Mouse (Mus musculus) midbrain, postnatal 0 days (tissue): ENCODE measurements around the gene Cd82. TPM values are rescaled to one million over a fixed set of nuclear protein-coding genes. Genes with fewer than 3 reads are reported as not detected.
A peak's percentile ranks its signal among the peaks of the same experiment; 100 is the strongest.

Experiments used
- ATAC-seq: fragments of 200-750 bp; cut with Nextera tagmentation; 2 replicates; pipeline ENCODE4 v1.8.0; 2017; ENCODE audit warnings: moderate number of reproducible peaks, mild to moderate bottlenecking, moderate TSS enrichment, moderate library complexity; ENCODE audit not compliant: low FRiP score
- DNase-seq: peaks from one replicate; pipeline ENCODE4 v3.0.0-alpha.2; 2015; ENCODE audit warnings: low spot score
- H3K27ac ChIP-seq: fragments of 300-500 bp; sonication (generic); 2 replicates; pipeline ENCODE4 v1.5.1; 2014; ENCODE audit warnings: low read depth, mild to moderate bottlenecking, low read length, mixed read lengths
- H3K27me3 ChIP-seq: fragments of 300-500 bp; sonication (generic); 2 replicates; pipeline ENCODE4 v1.6.1; 2014; ENCODE audit warnings: low read length, control low read depth, mixed read lengths; ENCODE audit not compliant: insufficient read depth
- H3K36me3 ChIP-seq: fragments of 300-500 bp; sonication (generic); 2 replicates; pipeline ENCODE4 v1.6.1; 2014; ENCODE audit warnings: low read length, control low read depth, mixed read lengths; ENCODE audit not compliant: insufficient read depth
- H3K4me1 ChIP-seq: fragments of 300-500 bp; sonication (generic); 2 replicates; pipeline ENCODE4 v1.6.1; 2014; ENCODE audit warnings: mild to moderate bottlenecking, control low read depth, antibody characterized with exemption, low read length, mixed read lengths; ENCODE audit not compliant: insufficient read depth
- H3K4me2 ChIP-seq: fragments of 300-500 bp; sonication (generic); 2 replicates; pipeline ENCODE4 v1.6.1; 2014; ENCODE audit warnings: low read depth, mild to moderate bottlenecking, low read length, mixed read lengths; ENCODE audit not compliant: poor library complexity, severe bottlenecking
- H3K4me3 ChIP-seq: fragments of 300-500 bp; sonication (generic); 2 replicates; pipeline ENCODE4 v1.5.1; 2014; ENCODE audit warnings: low read depth, mild to moderate bottlenecking, low read length, moderate library complexity
- H3K9ac ChIP-seq: fragments of 300-500 bp; sonication (generic); replicated peaks from 2 replicates; pipeline ENCODE4 v1.6.1; 2014; ENCODE audit warnings: mild to moderate bottlenecking, low read length, moderate library complexity, mixed read lengths; ENCODE audit not compliant: poor library complexity, severe bottlenecking
- H3K9me3 ChIP-seq: fragments of 300-500 bp; sonication (generic); 2 replicates; pipeline ENCODE4 v1.6.1; 2016; ENCODE audit warnings: low read length, control low read depth
- CTCF ChIP-seq: IDR thresholded peaks from 2 replicates; pipeline ENCODE4 v1.5.1; 2016; ENCODE audit warnings: antibody characterized with exemption, mild to moderate bottlenecking
- WGBS: fragments of 180-500 bp; shearing (Covaris S2); extraction: QIAGEN DNeasy Blood & Tissue Kit; methylation state at CpG from one replicate; pipeline ENCODE4 v1.1.7; 2014; 5-methylcytosine and 5-hydroxymethylcytosine counted together
- polyA plus RNA-seq: library from polyadenylated mRNA; unstranded; fragments of >200 nt; fragmentation: Nextera tagmentation; extraction: Ambion mirVana; gene quantifications from 2 replicates; pipeline ENCODE4 v1.2.1, GENCODE M21; 2015
- total RNA-seq: library from RNA; depleted of rRNA; stranded (reverse); fragments of >200 nt; gene quantifications from 2 replicates; pipeline ENCODE4 v1.2.3, GENCODE M21; 2014

Gene Cd82
- total and polyA plus RNA-seq, 2 experiments from 2014 or later, result 9.2 to 14.8 TPM

GRCm38 (mm10) chr2:93438335-93438734 is 24.6 kb downstream of the Cd82 start:
- TF ChIP-seq CTCF, result no peak
- DNase-seq, result no peak
- no peak overlapping the region for H3K9ac ChIP-seq

GRCm38 (mm10) chr2:93435577-93435976 is 27.4 kb downstream of the Cd82 start:
- DNase-seq, result no peak
- Histone ChIP-seq H3K9me3 (no peaks in the 10 kb centered on the region), H3K27me3 (no peaks in the 10 kb centered on the region), H3K27ac (no peak overlapping the region), H3K4me3 (no peak overlapping the region), H3K4me1 (0 out of 2 replicates have a peak, but pooled peaks cover 4% of the 10 kb centered on the region), H3K36me3 (no peaks in the 10 kb centered on the region), H3K4me2 (no peak overlapping the region), H3K9ac (no peak overlapping the region)
- no peak for TF ChIP-seq CTCF
- 82% methylated on average over 4 of the region's 4 CpGs for WGBS
- no peak for ATAC-seq

More at GRCm38 (mm10) chr2:93438335-93438734, 24.6 kb downstream of the Cd82 start:
- Histone ChIP-seq H3K36me3 (no peaks in the 10 kb centered on the region), H3K27ac (no peak overlapping the region), H3K4me2 (no peak overlapping the region), H3K27me3 (no peaks in the 10 kb centered on the region), H3K4me3 (no peak overlapping the region), H3K9me3 (no peaks in the 10 kb centered on the region), H3K4me1 (0 out of 2 replicates have a peak, but pooled peaks cover 4% of the 10 kb centered on the region)
- 72% methylated on average over 6 of the region's 6 CpGs for WGBS
- no peak for ATAC-seq

GRCm38 (mm10) chr2:93434896-93435295 is 28.0 kb downstream of the Cd82 start:
- H3K4me1 ChIP-seq, result 0 out of 2 replicates have a peak, but pooled peaks cover 4% of the 10 kb centered on the region
- H3K36me3 ChIP-seq, result no peaks in the 10 kb centered on the region
- no peak for TF ChIP-seq CTCF
- no peak overlapping the region for H3K9ac ChIP-seq
- WGBS, result 91% methylated on average over 3 of the region's 3 CpGs
- H3K27ac ChIP-seq, result no peak overlapping the region
- H3K9me3 ChIP-seq, result no peaks in the 10 kb centered on the region
- H3K27me3 ChIP-seq, result no peaks in the 10 kb centered on the region
- H3K4me2 ChIP-seq, result no peak overlapping the region
- DNase-seq (no peak), ATAC-seq (no peak)
- no peak overlapping the region for H3K4me3 ChIP-seq

GRCm38 (mm10) chr2:93433543-93433942 is 29.4 kb downstream of the Cd82 start:
- Histone ChIP-seq H3K4me1 (0 out of 2 replicates have a peak, but pooled peaks cover 3% of the 10 kb centered on the region), H3K27me3 (no peaks in the 10 kb centered on the region), H3K9ac (no peak overlapping the region), H3K4me2 (no peak overlapping the region), H3K4me3 (no peak overlapping the region), H3K36me3 (no peaks in the 10 kb centered on the region), H3K9me3 (no peaks in the 10 kb centered on the region), H3K27ac (no peak overlapping the region)
- ATAC-seq (no peak), DNase-seq (no peak)
- 66% methylated on average over 5 of the region's 5 CpGs for WGBS
- no peak for TF ChIP-seq CTCF

GRCm38 (mm10) chr2:93432600-93433389 is 30.1 kb downstream of the Cd82 start:
- no peak for ATAC-seq
- WGBS, result 79% methylated on average over 6 of the region's 6 CpGs
- Histone ChIP-seq H3K9ac (no peak overlapping the region), H3K27me3 (no peaks in the 10 kb centered on the region), H3K4me2 (no peak overlapping the region), H3K27ac (no peak overlapping the region), H3K36me3 (no peaks in the 10 kb centered on the region), H3K4me1 (no peaks in the 10 kb centered on the region), H3K9me3 (no peaks in the 10 kb centered on the region), H3K4me3 (no peak overlapping the region)
- no peak for TF ChIP-seq CTCF
- DNase-seq, result peak; percentile 19

- Histone ChIP-seq H3K36me3 (no peaks in the 10 kb centered on the region), H3K4me1 (no peaks in the 10 kb centered on the region), H3K4me2 (no peak overlapping the region), H3K4me3 (no peak overlapping the region), H3K9me3 (no peaks in the 10 kb centered on the region), H3K9ac (no peak overlapping the region), H3K27ac (no peak overlapping the region), H3K27me3 (no peaks in the 10 kb centered on the region)
- DNase-seq (no peak), ATAC-seq (no peak)
- no peak for TF ChIP-seq CTCF
- WGBS, result 79% methylated on average over 5 of the region's 5 CpGs
These were observed 31.2 kb downstream of the Cd82 start for GRCm38 (mm10) chr2:93431575-93432325.
